Mouse (Mus musculus): ENCODE measurements around the gene Fam173b. TPM values are rescaled to one million over a fixed set of nuclear protein-coding genes. Genes with fewer than 3 reads are reported as not detected.
A peak's percentile ranks its signal among the peaks of the same experiment; 100 is the strongest.

The Fam173b gene
- polyA plus RNA-seq (2014; fragmentation: Nextera tagmentation; extraction: Ambion mirVana) = 13.8 and 14.3 TPM in 2 replicates

DNA sequence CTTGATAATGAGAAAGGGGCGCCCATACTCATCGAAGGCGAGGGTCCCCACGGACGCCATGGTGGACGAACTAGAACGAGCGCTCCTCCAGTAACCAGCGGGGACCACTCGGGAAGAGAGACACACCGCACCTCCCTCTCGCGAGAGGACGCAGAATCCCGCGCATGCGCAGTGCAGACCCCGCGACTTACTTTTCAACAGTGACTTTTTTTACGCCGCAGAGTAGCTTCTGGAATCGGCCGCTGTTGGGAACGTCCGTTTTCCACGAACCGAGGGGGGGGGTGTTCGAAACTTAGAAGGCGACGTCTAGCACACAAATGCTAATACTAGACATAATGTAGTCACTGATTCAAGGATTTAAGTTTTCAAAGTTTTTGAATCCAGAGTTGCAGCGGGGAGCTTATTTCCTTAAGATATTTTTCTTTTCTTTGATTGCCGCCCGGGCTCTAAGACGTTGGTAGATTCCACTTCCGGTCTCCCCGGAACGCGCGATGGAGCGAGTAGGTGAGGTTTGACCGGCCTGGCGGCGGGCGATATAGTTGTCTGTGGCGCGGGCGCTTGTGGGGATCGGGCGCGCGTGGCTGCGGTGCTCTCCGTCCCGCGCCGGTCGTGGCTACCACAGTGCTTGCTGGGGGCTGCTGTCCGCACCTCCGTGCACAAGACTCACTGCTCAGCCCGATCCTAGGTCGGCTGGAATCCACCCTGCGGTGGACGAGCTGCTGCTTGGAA is at the start of gene Fam173b, which contains the start of gene Cct5:
Gene Fam173b, plus strand, starts transcription at position 207 of the 729 bp plus-strand sequence.
Gene Cct5, minus strand, starts transcription at position 159 of the 729 bp plus-strand sequence.
- under 1% methylated on average over 63 of the region's 63 CpGs for WGBS
- H3K4me2 ChIP-seq = peak within 1 kb of the TSS; percentile 97
- DNase-seq (ENCODE audit: low spot score) = peak; percentile 98
- H3K4me1 ChIP-seq (replicated peaks; ENCODE audit: control insufficient read depth, insufficient read depth, low read length) = peaks cover 20% of the 10 kb centered on the region
- H3K36me3 ChIP-seq (ENCODE audit: control insufficient read depth, insufficient read depth, low read length) = peaks cover 12% of the 10 kb centered on the region; the same call in 1 of the 2 replicates
- peak; percentile 85 for ATAC-seq (replicated peaks; ENCODE audit: low FRiP score)
- H3K27me3 ChIP-seq (replicated peaks; ENCODE audit: control insufficient read depth, insufficient read depth, low read length) = no peaks in the 10 kb centered on the region
- H3K9ac ChIP-seq (ENCODE audit: low read depth, low read length) = peak within 1 kb of the TSS; percentile 93
- peak within 1 kb of the TSS; percentile 73 for H3K4me3 ChIP-seq (ENCODE audit: low read depth, low read length)
- H3K9me3 ChIP-seq (ENCODE audit: control insufficient read depth, low read length) = no peaks in the 10 kb centered on the region
- H3K27ac ChIP-seq (ENCODE audit: low read depth, low read length) = peak within 1 kb of the TSS; percentile 88

DNA sequence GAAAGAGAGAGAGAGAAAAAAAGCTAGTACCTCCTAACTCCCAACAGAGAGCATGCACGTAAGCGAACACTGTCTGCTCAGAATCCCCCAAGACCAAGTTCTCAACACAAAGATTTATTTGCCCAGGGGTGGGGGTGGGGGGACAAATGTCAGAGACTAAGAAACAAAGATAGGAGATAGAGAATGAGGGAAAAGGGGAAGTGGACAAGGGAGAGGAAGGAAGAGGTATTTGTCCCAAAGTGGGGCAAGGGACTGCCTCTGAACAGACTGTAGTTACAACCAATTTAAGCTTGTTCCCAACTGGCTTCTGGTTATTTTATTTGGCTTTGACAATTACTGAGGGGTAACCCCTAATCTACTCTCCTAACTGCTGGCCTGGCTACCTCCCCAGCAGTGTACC is 46.8 kb upstream of the Fam173b start:
- ATAC-seq (replicated peaks; ENCODE audit: low FRiP score) (no peak), DNase-seq (ENCODE audit: low spot score) (no peak)
- Histone ChIP-seq H3K27me3 (replicated peaks; ENCODE audit: control insufficient read depth, insufficient read depth, low read length) (no peaks in the 10 kb centered on the region), H3K4me3 (ENCODE audit: low read depth, low read length) (no peak overlapping the region), H3K4me1 (replicated peaks; ENCODE audit: control insufficient read depth, insufficient read depth, low read length) (no peaks in the 10 kb centered on the region), H3K4me2 (no peak overlapping the region), H3K9ac (ENCODE audit: low read depth, low read length) (no peak overlapping the region), H3K9me3 (ENCODE audit: control insufficient read depth, low read length) (0 out of 2 replicates have a peak, but pooled peaks cover 2% of the 10 kb centered on the region), H3K27ac (ENCODE audit: low read depth, low read length) (no peak overlapping the region), H3K36me3 (ENCODE audit: control insufficient read depth, insufficient read depth, low read length) (no peaks in the 10 kb centered on the region)
- 59% methylated on average over 2 of the region's 2 CpGs for WGBS

DNA sequence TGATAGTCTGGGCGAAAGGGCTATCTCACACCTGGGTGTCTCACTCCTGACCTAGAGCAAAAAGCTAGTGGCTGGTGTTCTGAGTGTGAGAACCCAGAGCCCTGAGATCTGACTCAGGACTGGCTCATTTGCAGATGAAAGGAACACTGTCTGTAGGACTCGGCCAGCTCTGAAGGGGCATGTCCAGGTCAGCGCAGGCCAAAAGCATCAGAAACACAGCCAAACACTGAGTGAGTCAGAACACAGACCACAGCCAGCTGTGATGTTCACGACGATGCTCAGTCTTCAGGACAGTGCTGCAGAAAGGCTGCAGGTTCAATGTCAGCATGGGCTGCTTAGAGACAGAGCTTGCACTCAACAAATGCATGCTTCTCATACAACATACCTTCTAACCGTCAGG is 40.3 kb upstream of the Fam173b start:
- 92% methylated on average over 6 of the region's 6 CpGs for WGBS
- Histone ChIP-seq H3K27me3 (replicated peaks; ENCODE audit: control insufficient read depth, insufficient read depth, low read length) (no peaks in the 10 kb centered on the region; the same call in 1 of the 2 replicates), H3K9me3 (ENCODE audit: control insufficient read depth, low read length) (0 out of 2 replicates have a peak, but pooled peaks cover 4% of the 10 kb centered on the region), H3K4me1 (replicated peaks; ENCODE audit: control insufficient read depth, insufficient read depth, low read length) (peaks cover 3% of the 10 kb centered on the region), H3K4me3 (ENCODE audit: low read depth, low read length) (no peak overlapping the region), H3K27ac (ENCODE audit: low read depth, low read length) (no peak overlapping the region), H3K4me2 (no peak overlapping the region), H3K9ac (ENCODE audit: low read depth, low read length) (no peak overlapping the region), H3K36me3 (ENCODE audit: control insufficient read depth, insufficient read depth, low read length) (no peaks in the 10 kb centered on the region)
- DNase-seq (ENCODE audit: low spot score) = no peak
- ATAC-seq (replicated peaks; ENCODE audit: low FRiP score) = no peak

DNA sequence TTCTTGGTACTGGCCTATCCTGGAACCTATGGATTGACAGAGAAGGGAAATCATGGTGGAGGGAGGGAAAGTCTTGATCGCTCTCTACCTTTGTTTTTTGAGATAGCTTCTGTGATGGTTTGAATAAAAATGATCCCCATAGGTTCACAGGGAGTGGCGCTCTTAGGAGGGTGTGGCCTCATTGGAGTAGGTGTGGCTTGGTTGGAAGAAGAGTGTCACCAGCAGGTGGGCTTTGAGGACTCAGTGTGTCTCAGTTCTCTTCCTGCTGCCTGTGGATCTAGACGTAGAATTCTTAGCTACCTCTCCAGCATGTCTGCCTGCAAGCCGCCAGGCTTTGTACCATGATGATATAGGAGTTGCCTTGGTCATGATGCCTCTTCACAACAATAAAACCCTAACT is 39.7 kb upstream of the Fam173b start:
- H3K27me3 ChIP-seq (replicated peaks; ENCODE audit: control insufficient read depth, insufficient read depth, low read length) = no peaks in the 10 kb centered on the region; the same call in 1 of the 2 replicates
- DNase-seq (ENCODE audit: low spot score) (no peak), ATAC-seq (replicated peaks; ENCODE audit: low FRiP score) (no peak)
- H3K27ac ChIP-seq (ENCODE audit: low read depth, low read length) = no peak overlapping the region
- no peaks in the 10 kb centered on the region for H3K36me3 ChIP-seq (ENCODE audit: control insufficient read depth, insufficient read depth, low read length)
- no peak overlapping the region for H3K4me2 ChIP-seq
- H3K9me3 ChIP-seq (ENCODE audit: control insufficient read depth, low read length) = 0 out of 2 replicates have a peak, but pooled peaks cover 4% of the 10 kb centered on the region
- H3K9ac ChIP-seq (ENCODE audit: low read depth, low read length) = no peak overlapping the region
- WGBS = 90% methylated on average over 4 of the region's 4 CpGs
- peaks cover 3% of the 10 kb centered on the region for H3K4me1 ChIP-seq (replicated peaks; ENCODE audit: control insufficient read depth, insufficient read depth, low read length)
- H3K4me3 ChIP-seq (ENCODE audit: low read depth, low read length) = no peak overlapping the region

DNA sequence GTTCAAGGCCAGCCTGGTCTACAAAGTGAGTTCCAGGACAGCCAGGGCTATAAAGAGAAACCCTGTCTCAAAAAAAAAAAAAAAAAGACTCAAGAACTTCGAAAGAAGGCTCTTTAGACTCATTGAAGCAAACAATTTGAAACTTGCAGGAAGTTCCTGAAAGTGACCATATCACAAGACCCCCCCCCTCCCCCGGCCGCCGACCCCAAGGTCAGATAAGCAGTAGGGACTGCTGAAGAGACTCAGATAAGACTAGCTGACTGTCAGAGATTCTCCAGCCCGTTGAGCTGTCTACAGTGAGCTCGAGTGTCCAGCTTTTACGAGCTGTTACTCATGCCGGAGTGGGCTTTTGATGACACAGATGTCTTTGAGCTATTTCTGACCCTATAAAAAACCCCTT is 38.8 kb upstream of the Fam173b start:
- H3K4me1 ChIP-seq (replicated peaks; ENCODE audit: control insufficient read depth, insufficient read depth, low read length) = peaks cover 3% of the 10 kb centered on the region
- DNase-seq (ENCODE audit: low spot score) = no peak
- no peaks in the 10 kb centered on the region for H3K36me3 ChIP-seq (ENCODE audit: control insufficient read depth, insufficient read depth, low read length)
- ATAC-seq (replicated peaks; ENCODE audit: low FRiP score) = no peak
- no peak overlapping the region for H3K4me3 ChIP-seq (ENCODE audit: low read depth, low read length)
- H3K9ac ChIP-seq (ENCODE audit: low read depth, low read length) = no peak overlapping the region
- no peaks in the 10 kb centered on the region; the same call in 1 of the 2 replicates for H3K27me3 ChIP-seq (replicated peaks; ENCODE audit: control insufficient read depth, insufficient read depth, low read length)
- H3K9me3 ChIP-seq (ENCODE audit: control insufficient read depth, low read length) = 0 out of 2 replicates have a peak, but pooled peaks cover 4% of the 10 kb centered on the region
- 34% methylated on average over 8 of the region's 8 CpGs for WGBS
- no peak overlapping the region for H3K4me2 ChIP-seq
- H3K27ac ChIP-seq (ENCODE audit: low read depth, low read length) = no peak overlapping the region

DNA sequence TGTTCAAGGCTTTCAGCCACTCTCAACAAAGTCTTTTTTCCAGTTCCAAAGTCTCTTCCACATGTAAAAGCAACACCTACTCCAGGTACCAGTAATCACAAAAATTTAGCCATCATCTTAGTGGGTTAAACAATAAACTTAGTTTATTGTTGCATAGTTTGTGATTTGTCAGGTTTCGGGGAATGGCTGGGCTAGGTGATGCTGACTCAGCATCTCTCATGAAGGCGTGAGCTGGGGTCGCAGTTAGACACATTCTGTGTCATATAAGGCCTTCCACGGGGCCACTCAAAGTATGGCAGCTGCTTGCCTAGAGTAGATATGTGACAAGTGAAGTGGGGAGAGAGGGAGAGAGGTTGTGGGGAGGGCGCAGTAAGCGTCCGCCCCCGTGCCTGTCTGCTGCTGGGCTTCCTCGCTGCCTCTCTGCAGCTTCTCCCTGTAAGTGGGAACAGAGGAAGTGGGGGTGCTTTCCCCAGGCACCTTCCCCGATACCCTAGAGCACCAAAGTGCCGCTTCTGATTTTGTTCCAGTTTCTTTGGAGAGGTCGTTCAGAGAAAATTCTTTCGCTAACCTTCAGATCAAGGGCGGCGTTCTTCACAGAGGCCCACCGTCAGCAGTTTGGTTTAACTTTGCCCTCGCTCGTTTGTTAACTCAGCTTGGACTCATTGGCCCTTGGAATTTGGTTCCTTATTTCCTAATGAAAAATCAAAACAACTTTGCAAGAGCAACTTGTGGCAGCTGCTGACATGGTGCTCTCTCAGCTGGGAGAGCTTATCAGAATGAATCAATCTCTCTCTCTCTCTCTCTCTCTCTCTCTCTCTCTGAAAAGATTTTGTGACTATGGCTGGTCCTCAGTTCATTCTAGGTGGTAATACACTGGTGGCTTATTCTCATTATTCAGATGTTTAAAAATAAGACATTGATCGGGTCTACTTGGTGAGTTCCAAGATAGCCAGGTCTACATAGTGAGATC is 37.8 kb upstream of the Fam173b start:
- no peak for ATAC-seq (replicated peaks; ENCODE audit: low FRiP score)
- H3K27ac ChIP-seq (ENCODE audit: low read depth, low read length) = no peak overlapping the region

DNA sequence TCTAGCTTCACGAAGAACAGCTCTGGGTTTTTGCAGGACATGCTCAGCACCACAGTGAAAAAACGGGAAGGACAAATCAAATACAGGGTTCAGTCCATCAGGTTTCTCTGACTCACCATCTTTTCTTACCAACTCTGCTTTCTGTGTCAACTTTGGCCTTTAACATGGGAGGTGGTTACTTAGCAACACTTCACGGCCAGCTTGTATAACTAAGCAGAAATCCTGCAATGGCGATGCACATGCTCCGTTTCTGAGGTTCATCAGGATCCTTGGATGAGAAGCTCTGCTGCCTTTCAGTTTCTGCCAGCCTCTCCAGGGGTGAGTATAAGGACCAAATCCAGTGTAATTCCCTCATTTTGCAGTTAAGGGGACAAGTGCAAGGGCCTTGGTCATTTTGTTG is 36.5 kb upstream of the Fam173b start, which contains the start of gene Cmbl:
Gene Cmbl, plus strand, starts transcription at position 206 of the 400 bp plus-strand sequence.
- ATAC-seq (replicated peaks; ENCODE audit: low FRiP score) = no peak
- no peak within 1 kb of the TSS for H3K9ac ChIP-seq (ENCODE audit: low read depth, low read length)

More for the DNA sequence above, 37.8 kb upstream of the Fam173b start:
- Histone ChIP-seq H3K9ac (ENCODE audit: low read depth, low read length) (no peak overlapping the region), H3K4me2 (no peak overlapping the region), H3K36me3 (ENCODE audit: control insufficient read depth, insufficient read depth, low read length) (no peaks in the 10 kb centered on the region), H3K4me1 (replicated peaks; ENCODE audit: control insufficient read depth, insufficient read depth, low read length) (peaks cover 3% of the 10 kb centered on the region), H3K4me3 (ENCODE audit: low read depth, low read length) (no peak overlapping the region), H3K9me3 (ENCODE audit: control insufficient read depth, low read length) (0 out of 2 replicates have a peak, but pooled peaks cover 4% of the 10 kb centered on the region), H3K27me3 (replicated peaks; ENCODE audit: control insufficient read depth, insufficient read depth, low read length) (no peaks in the 10 kb centered on the region; the same call in 1 of the 2 replicates)
- no peak for DNase-seq (ENCODE audit: low spot score)
- 68% methylated on average over 19 of the region's 19 CpGs for WGBS

DNA sequence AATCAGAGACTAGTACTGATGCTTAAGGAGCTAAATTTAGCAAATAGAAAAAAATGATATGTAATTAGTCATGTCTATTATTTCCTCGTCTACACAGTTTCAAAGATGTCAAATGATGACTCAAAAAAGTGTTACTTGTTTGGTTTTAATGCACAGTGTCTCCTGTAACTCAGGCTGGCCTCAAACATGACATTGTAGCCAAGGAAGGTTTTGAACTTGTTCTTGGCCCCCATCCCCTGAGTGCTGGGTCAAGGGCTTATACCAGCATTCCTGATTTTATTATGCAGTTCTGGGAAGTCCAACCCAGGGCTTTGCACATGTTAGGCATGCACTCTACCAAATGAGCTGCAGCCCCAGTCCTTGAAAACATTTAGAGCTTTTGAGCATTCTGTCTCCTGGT is 35.9 kb upstream of the Fam173b start:
- ATAC-seq (replicated peaks; ENCODE audit: low FRiP score) (no peak), DNase-seq (ENCODE audit: low spot score) (no peak)
- Histone ChIP-seq H3K9me3 (ENCODE audit: control insufficient read depth, low read length) (0 out of 2 replicates have a peak, but pooled peaks cover 2% of the 10 kb centered on the region), H3K27ac (ENCODE audit: low read depth, low read length) (no peak overlapping the region), H3K27me3 (replicated peaks; ENCODE audit: control insufficient read depth, insufficient read depth, low read length) (no peaks in the 10 kb centered on the region; the same call in 1 of the 2 replicates), H3K4me3 (ENCODE audit: low read depth, low read length) (no peak overlapping the region), H3K4me2 (no peak overlapping the region), H3K36me3 (ENCODE audit: control insufficient read depth, insufficient read depth, low read length) (no peaks in the 10 kb centered on the region), H3K9ac (ENCODE audit: low read depth, low read length) (no peak overlapping the region), H3K4me1 (replicated peaks; ENCODE audit: control insufficient read depth, insufficient read depth, low read length) (peaks cover 3% of the 10 kb centered on the region)
- 69% methylated on average over 1 of the region's 1 CpGs for WGBS

More for the DNA sequence above, 36.5 kb upstream of the Fam173b start, which contains the start of gene Cmbl:
- Histone ChIP-seq H3K4me1 (replicated peaks; ENCODE audit: control insufficient read depth, insufficient read depth, low read length) (peaks cover 3% of the 10 kb centered on the region), H3K4me3 (ENCODE audit: low read depth, low read length) (no peak within 1 kb of the TSS), H3K27ac (ENCODE audit: low read depth, low read length) (no peak within 1 kb of the TSS), H3K27me3 (replicated peaks; ENCODE audit: control insufficient read depth, insufficient read depth, low read length) (no peaks in the 10 kb centered on the region; the same call in 1 of the 2 replicates), H3K9me3 (ENCODE audit: control insufficient read depth, low read length) (0 out of 2 replicates have a peak, but pooled peaks cover 2% of the 10 kb centered on the region), H3K4me2 (no peak within 1 kb of the TSS), H3K36me3 (ENCODE audit: control insufficient read depth, insufficient read depth, low read length) (no peaks in the 10 kb centered on the region)
- 76% methylated on average over 5 of the region's 5 CpGs for WGBS
- DNase-seq (ENCODE audit: low spot score) = no peak
